In the genomic region with DNA sequence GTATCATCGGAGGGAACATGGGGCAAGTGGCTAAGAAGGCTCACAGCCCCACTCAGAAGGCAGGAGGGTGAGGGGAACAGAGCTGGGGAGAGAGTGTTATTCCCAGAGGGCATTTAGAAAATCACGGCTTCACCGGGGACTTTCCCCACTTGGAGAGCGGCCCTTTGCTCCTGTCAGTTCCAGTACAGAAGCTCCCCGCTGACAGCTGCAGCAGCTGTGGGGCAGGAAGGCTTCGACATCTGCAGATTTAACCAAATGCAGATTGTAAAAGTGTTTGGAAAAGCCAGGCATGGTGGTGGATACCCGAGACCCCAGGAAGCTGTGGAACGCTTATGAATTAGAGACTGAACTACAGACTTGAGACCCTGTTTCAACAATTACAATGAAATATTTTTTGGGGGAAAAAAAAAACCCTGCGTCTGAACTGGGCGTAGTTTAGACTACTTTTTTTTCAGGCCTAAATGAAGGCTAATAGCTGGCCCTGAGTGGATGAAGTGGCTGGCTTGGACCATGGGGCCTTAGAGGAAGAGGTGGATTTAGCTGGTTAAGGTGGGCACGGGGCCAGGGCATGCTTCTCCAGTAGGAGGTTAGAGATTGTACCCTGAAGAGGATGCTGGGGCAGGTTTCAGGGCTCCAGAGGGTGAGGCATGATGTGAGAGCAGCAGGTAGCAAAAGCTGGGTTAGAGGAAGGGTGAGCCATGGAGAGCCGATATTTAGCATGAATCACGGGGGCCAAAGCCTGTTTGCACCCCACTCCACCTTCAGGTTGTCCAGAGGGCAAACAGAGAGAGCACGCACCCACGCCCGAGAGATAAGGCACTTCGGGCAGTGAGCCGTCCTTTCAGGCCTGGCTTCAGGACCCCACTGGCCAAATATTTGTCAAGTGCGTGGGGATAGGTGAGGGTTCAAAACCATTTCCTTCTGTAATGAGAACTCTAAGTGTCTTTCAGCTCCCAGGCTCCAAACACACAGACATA, we compare ENCODE assay signal across 15 mouse cellular contexts. TPM values are rescaled to one million over a fixed set of nuclear protein-coding genes. Genes with fewer than 3 reads are reported as not detected.
A peak's percentile ranks its signal among the peaks of the same experiment; 100 is the strongest.
DNase-seq lines count a peak whose midpoint lies in the region; ATAC-seq and TF ChIP-seq lines count a peak whose summit lies in the region.
"Had no signal": no experiment of that assay in that cellular context is flagged by ENCODE, and none has a peak within 500 bp of the region (broad histone marks: within the 10 kb centered on the region; RNA-seq: fewer than 3 reads in every experiment).

No protein-coding gene starts in this region.

- no peak overlapping the region for H3K9ac ChIP-seq in hindbrain, embryonic 11.5 days (ENCODE audit: low read depth, low read length)
- no peak overlapping the region for H3K9ac ChIP-seq in hindbrain, postnatal 0 days (replicated peaks; ENCODE audit: low read length)
- no peak overlapping the region for H3K9ac ChIP-seq in embryonic facial prominence, embryonic 12.5 days
- no peak overlapping the region for H3K9ac ChIP-seq in lung, postnatal 0 days (replicated peaks; ENCODE audit: low read depth)
- H3K9ac ChIP-seq: intestine, embryonic 15.5 days; liver, embryonic 12.5 days had no signal

- no peaks in the 10 kb centered on the region for H3K36me3 ChIP-seq in hindbrain, embryonic 11.5 days (ENCODE audit: control insufficient read depth, insufficient read depth, low read length)
- no peaks in the 10 kb centered on the region for H3K36me3 ChIP-seq in hindbrain, postnatal 0 days (ENCODE audit: insufficient read depth, low read length)
- H3K36me3 ChIP-seq in C2C12 (ENCODE audit: control insufficient read depth, insufficient read depth), result no peaks in the 10 kb centered on the region
- H3K36me3 ChIP-seq in embryonic facial prominence, embryonic 12.5 days, result no peaks in the 10 kb centered on the region
- H3K36me3 ChIP-seq in lung, postnatal 0 days (ENCODE audit: insufficient read depth, low read length), result no peaks in the 10 kb centered on the region
- H3K36me3 ChIP-seq: intestine, embryonic 15.5 days; liver, embryonic 12.5 days; midbrain, embryonic 10.5 days had no signal

- H3ac ChIP-seq in C2C12 (ENCODE audit: control insufficient read depth, insufficient read length, low read depth), result no peak overlapping the region

- peak; percentile 23 for DNase-seq in hindbrain, embryonic 11.5 days (ENCODE audit: low spot score)
- DNase-seq in hindbrain, postnatal 0 days (ENCODE audit: low spot score), result no peak
- peak; percentile 47 for DNase-seq in lung, postnatal 0 days (ENCODE audit: low spot score)
- no peak for DNase-seq in c-Kit-positive CD71-positive TER-119-positive erythroid progenitor cells, embryonic 14.5 days (ENCODE audit: low spot score)
- no peak for DNase-seq in Muller cell, postnatal 12 days (ENCODE audit: inconsistent ontology term)
- DNase-seq in left cerebral cortex, postnatal 36 days (ENCODE audit: low spot score in 2 of 2), result no peak
- DNase-seq: B cell, adult 2 months; heart, postnatal 10 days had no signal

- no peaks in the 10 kb centered on the region for H3K79me3 ChIP-seq in C2C12 (ENCODE audit: low read depth)

- TF ChIP-seq CTCF in hindbrain, postnatal 0 days (IDR thresholded peaks at IDR 0.05; ENCODE audit: low read depth), result no peak
- no peak for TF ChIP-seq CTCF in C2C12 (IDR thresholded peaks at IDR 0.05; ENCODE audit: control insufficient read depth, insufficient read depth, insufficient read length)
- no peak for TF ChIP-seq CTCF in lung, postnatal 0 days (IDR thresholded peaks at IDR 0.05)

- no peaks in the 10 kb centered on the region for H3K27me3 ChIP-seq in hindbrain, embryonic 11.5 days (ENCODE audit: control insufficient read depth, insufficient read depth, low read length)
- no peaks in the 10 kb centered on the region for H3K27me3 ChIP-seq in hindbrain, postnatal 0 days (ENCODE audit: insufficient read depth, low read length)
- H3K27me3 ChIP-seq in C2C12 (ENCODE audit: control insufficient read depth, insufficient read depth, insufficient read length), result peaks cover 28% of the 10 kb centered on the region
- H3K27me3 ChIP-seq in embryonic facial prominence, embryonic 12.5 days, result peaks cover 4% of the 10 kb centered on the region; the same call in 1 of the 2 replicates
- H3K27me3 ChIP-seq in lung, postnatal 0 days (replicated peaks; ENCODE audit: insufficient read depth, low read length), result no peaks in the 10 kb centered on the region
- H3K27me3 ChIP-seq: intestine, embryonic 15.5 days had no signal

- H3K4me2 ChIP-seq in hindbrain, embryonic 11.5 days (replicated peaks; ENCODE audit: low read depth, low read length), result no peak overlapping the region
- H3K4me2 ChIP-seq in hindbrain, postnatal 0 days (ENCODE audit: low read depth, low read length), result no peak overlapping the region
- peak overlapping the region; percentile 16; the same call in 1 of the 2 replicates for H3K4me2 ChIP-seq in embryonic facial prominence, embryonic 12.5 days (replicated peaks)
- no peak overlapping the region for H3K4me2 ChIP-seq in lung, postnatal 0 days (replicated peaks; ENCODE audit: low read depth, low read length)
- H3K4me2 ChIP-seq: intestine, embryonic 15.5 days; liver, embryonic 12.5 days had no signal

- H3K9me3 ChIP-seq in hindbrain, embryonic 11.5 days (ENCODE audit: control insufficient read depth, low read length), result no peaks in the 10 kb centered on the region
- no peaks in the 10 kb centered on the region for H3K9me3 ChIP-seq in hindbrain, postnatal 0 days (ENCODE audit: low read length)
- H3K9me3 ChIP-seq in embryonic facial prominence, embryonic 12.5 days, result no peaks in the 10 kb centered on the region
- H3K9me3 ChIP-seq in lung, postnatal 0 days (ENCODE audit: low read length), result no peaks in the 10 kb centered on the region
- H3K9me3 ChIP-seq: intestine, embryonic 15.5 days; liver, embryonic 12.5 days; midbrain, embryonic 10.5 days had no signal

- H3K27ac ChIP-seq in hindbrain, embryonic 11.5 days (ENCODE audit: low read depth, low read length), result no peak overlapping the region
- H3K27ac ChIP-seq in hindbrain, postnatal 0 days, result no peak overlapping the region
- H3K27ac ChIP-seq in embryonic facial prominence, embryonic 12.5 days, result peak overlapping the region; percentile 59; the same call in 1 of the 2 replicates
- H3K27ac ChIP-seq in lung, postnatal 0 days (ENCODE audit: low read length), result peak overlapping the region; percentile 28
- H3K27ac ChIP-seq: intestine, embryonic 15.5 days; liver, embryonic 12.5 days; midbrain, embryonic 10.5 days had no signal

- no peaks in the 10 kb centered on the region for H3K4me1 ChIP-seq in hindbrain, embryonic 11.5 days (replicated peaks; ENCODE audit: control insufficient read depth, insufficient read depth, low read length)
- no peaks in the 10 kb centered on the region for H3K4me1 ChIP-seq in hindbrain, postnatal 0 days (ENCODE audit: insufficient read depth, low read length)
- peaks cover 18% of the 10 kb centered on the region for H3K4me1 ChIP-seq in embryonic facial prominence, embryonic 12.5 days
- H3K4me1 ChIP-seq in lung, postnatal 0 days (ENCODE audit: insufficient read depth, low read depth, low read length), result peaks cover 12% of the 10 kb centered on the region
- H3K4me1 ChIP-seq: intestine, embryonic 15.5 days; liver, embryonic 12.5 days; midbrain, embryonic 10.5 days had no signal

- ATAC-seq in hindbrain, embryonic 11.5 days (ENCODE audit: low FRiP score), result no peak
- no peak for ATAC-seq in hindbrain, postnatal 0 days
- 0 out of 2 replicates have a peak, but pooled peaks have one; percentile 39 for ATAC-seq in embryonic facial prominence, embryonic 12.5 days (ENCODE audit: insufficient number of reproducible peaks, insufficient read depth, low FRiP score, low TSS enrichment)
- ATAC-seq in lung, postnatal 0 days, result peak; percentile 48
- ATAC-seq: intestine, embryonic 15.5 days; liver, embryonic 12.5 days had no signal

- no peak overlapping the region for H3K4me3 ChIP-seq in hindbrain, embryonic 11.5 days (ENCODE audit: low read depth, low read length)
- H3K4me3 ChIP-seq in hindbrain, postnatal 0 days (ENCODE audit: low read length), result no peak overlapping the region
- no peak overlapping the region for H3K4me3 ChIP-seq in C2C12 (ENCODE audit: insufficient read depth, poor library complexity, severe bottlenecking)
- H3K4me3 ChIP-seq in embryonic facial prominence, embryonic 12.5 days, result no peak overlapping the region
- H3K4me3 ChIP-seq in lung, postnatal 0 days (ENCODE audit: low read depth, low read length), result no peak overlapping the region
- H3K4me3 ChIP-seq: intestine, embryonic 15.5 days; liver, embryonic 12.5 days; midbrain, embryonic 10.5 days had no signal

- TF ChIP-seq EP300 in lung, postnatal 0 days (IDR thresholded peaks at IDR 0.05), result no peak

- 66% methylated on average over 19 of the region's 19 CpGs for WGBS in hindbrain, embryonic 11.5 days
- WGBS in hindbrain, postnatal 0 days, result 72% methylated on average over 19 of the region's 19 CpGs
- WGBS in embryonic facial prominence, embryonic 12.5 days, result 42% methylated on average over 19 of the region's 19 CpGs
- 33% methylated on average over 19 of the region's 19 CpGs for WGBS in lung, postnatal 0 days

- intact Hi-C loops in left cerebral cortex, postnatal 36 days (cut with DNase I), result no loop called here

- H3K79me2 ChIP-seq in C2C12 (ENCODE audit: control insufficient read depth, insufficient read depth), result no peaks in the 10 kb centered on the region

RNA-seq across cellular contexts. Expression of a gene that starts 12.5 kb away (rescaled TPM):
- polyA plus RNA-seq in hindbrain, embryonic 11.5 days (2014; fragmentation: Nextera tagmentation; extraction: Ambion mirVana), result 0.86 and 1.4 TPM in 2 replicates
- 3.2 and 4.3 TPM in 2 replicates for total RNA-seq in hindbrain, postnatal 0 days (2014; rRNA removed)
- polyA plus RNA-seq in hindbrain, postnatal 0 days (2015; fragmentation: Nextera tagmentation; extraction: Ambion mirVana), result 4.8 and 5.2 TPM in 2 replicates
- 0.12 TPM for polyA plus RNA-seq in C2C12 (2012; fragmentation: generic; extraction: Trizol)
- 0.43 and 0.62 TPM in 2 replicates for polyA plus RNA-seq in embryonic facial prominence, embryonic 12.5 days (2016; fragmentation: Nextera tagmentation; extraction: Ambion mirVana)
- 49.5 and 49.8 TPM in 2 replicates for polyA plus RNA-seq in lung, postnatal 0 days (2015; fragmentation: Nextera tagmentation; extraction: Ambion mirVana)
- total RNA-seq in left cerebral cortex, postnatal 36 days (2021), result 100 to 1,000 TPM; 106 to 160 TPM
- total RNA-seq: common myeloid progenitor, adult 5-6 weeks; granulocyte monocyte progenitor cell, adult 5-6 weeks had no signal
- polyA plus RNA-seq: liver, embryonic 12.5 days had no signal

RNA-seq across cellular contexts. Expression of a gene that starts 57.0 kb away (rescaled TPM):
- 154 and 157 TPM in 2 replicates for polyA plus RNA-seq in hindbrain, embryonic 11.5 days (2014; fragmentation: Nextera tagmentation; extraction: Ambion mirVana)
- 44.5 and 69.7 TPM in 2 replicates for total RNA-seq in hindbrain, postnatal 0 days (2014; rRNA removed)
- polyA plus RNA-seq in hindbrain, postnatal 0 days (2015; fragmentation: Nextera tagmentation; extraction: Ambion mirVana), result 129 and 138 TPM in 2 replicates
- polyA plus RNA-seq in C2C12 (2012; fragmentation: generic; extraction: Trizol), result 66.1 TPM
- polyA plus RNA-seq in embryonic facial prominence, embryonic 12.5 days (2016; fragmentation: Nextera tagmentation; extraction: Ambion mirVana), result 139 TPM in 2 replicates
- 64.1 and 70.1 TPM in 2 replicates for polyA plus RNA-seq in lung, postnatal 0 days (2015; fragmentation: Nextera tagmentation; extraction: Ambion mirVana)
- total RNA-seq in left cerebral cortex, postnatal 36 days (2021), result 100 to 1,000 TPM in 1 of 2 experiments, 10 to 100 TPM in 1; 80.0 to 102 TPM

RNA-seq across cellular contexts. Expression of a gene that starts 57.1 kb away (rescaled TPM):
- 7.8 and 9.5 TPM in 2 replicates for polyA plus RNA-seq in hindbrain, embryonic 11.5 days (2014; fragmentation: Nextera tagmentation; extraction: Ambion mirVana)
- total RNA-seq in hindbrain, postnatal 0 days (2014; rRNA removed), result 4.0 and 6.0 TPM in 2 replicates
- 4.3 TPM in 2 replicates for polyA plus RNA-seq in hindbrain, postnatal 0 days (2015; fragmentation: Nextera tagmentation; extraction: Ambion mirVana)
- polyA plus RNA-seq in C2C12 (2012; fragmentation: generic; extraction: Trizol), result 0.89 TPM
- 7.3 and 7.5 TPM in 2 replicates for polyA plus RNA-seq in embryonic facial prominence, embryonic 12.5 days (2016; fragmentation: Nextera tagmentation; extraction: Ambion mirVana)
- 2.0 and 2.1 TPM in 2 replicates for polyA plus RNA-seq in lung, postnatal 0 days (2015; fragmentation: Nextera tagmentation; extraction: Ambion mirVana)
- 1 to 10 TPM; 7.6 to 8.6 TPM for total RNA-seq in left cerebral cortex, postnatal 36 days (2021)

Comparison
In these comparisons a context has a peak if more than half of its experiments do, and no peak if none do; other contexts are left out.
1. DNase-seq: peak in hindbrain, embryonic 11.5 days (single experiment) and lung, postnatal 0 days (single experiment); none in hindbrain, postnatal 0 days (single experiment), c-Kit-positive CD71-positive TER-119-positive erythroid progenitor cells, embryonic 14.5 days (single experiment), Muller cell, postnatal 12 days (single experiment) and left cerebral cortex, postnatal 36 days (0 of 2).
2. ATAC-seq: peak in embryonic facial prominence, embryonic 12.5 days (single experiment) and lung, postnatal 0 days (single experiment); none in hindbrain, embryonic 11.5 days (single experiment) and hindbrain, postnatal 0 days (single experiment).
3. H3K27ac ChIP-seq: peak in embryonic facial prominence, embryonic 12.5 days (single experiment) and lung, postnatal 0 days (single experiment); none in hindbrain, embryonic 11.5 days (single experiment) and hindbrain, postnatal 0 days (single experiment).